Mouse (Mus musculus): ENCODE results near the gene Sema4b. TPM values are rescaled to one million over a fixed set of nuclear protein-coding genes. Genes with fewer than 3 reads are reported as not detected.

Sema4b gene
- polyA plus RNA-seq, 2 experiments, result 6.1 to 8.5 TPM

GRCm38 (mm10) chr7:80180202-80180601 lies 6.4 kb upstream of the Sema4b start:
- Histone ChIP-seq H3K36me3 (replicated peaks; ENCODE audit: control insufficient read depth, insufficient read depth, low read depth) (no peaks in the 10 kb centered on the region), H3K4me3 (ENCODE audit: insufficient read depth in 1 of 2, low read depth in 2 of 2, low read length in 2 of 2) (no peak overlapping the region), H3K27ac (no peak overlapping the region), H3K4me2 (ENCODE audit: low read depth) (no peak overlapping the region), H3K9ac (replicated peaks) (no peak overlapping the region), H3K4me1 (replicated peaks; ENCODE audit: control insufficient read depth in 2 of 2, insufficient read depth in 2 of 2, low read length in 1 of 2) (peaks cover 17 to 28% of the 10 kb centered on the region in 2 experiments), H3K27me3 (ENCODE audit: control insufficient read depth, insufficient read depth, low read length) (no peaks in the 10 kb centered on the region), H3K9me3 (ENCODE audit: control insufficient read depth, low read length) (no peaks in the 10 kb centered on the region)
- TF ChIP-seq CTCF (IDR thresholded peaks at IDR 0.05; ENCODE audit: low read depth) (no peak), EP300 (IDR thresholded peaks at IDR 0.05; ENCODE audit: low read depth) (no peak)
- ATAC-seq (ENCODE audit: insufficient read depth) (no peak), DNase-seq (ENCODE audit: low read depth in 3 of 3, low spot score in 3 of 3) (no peak)
- 66% methylated on average over 3 of the region's 3 CpGs for WGBS (ENCODE audit: insufficient replicate concordance)

DNA sequence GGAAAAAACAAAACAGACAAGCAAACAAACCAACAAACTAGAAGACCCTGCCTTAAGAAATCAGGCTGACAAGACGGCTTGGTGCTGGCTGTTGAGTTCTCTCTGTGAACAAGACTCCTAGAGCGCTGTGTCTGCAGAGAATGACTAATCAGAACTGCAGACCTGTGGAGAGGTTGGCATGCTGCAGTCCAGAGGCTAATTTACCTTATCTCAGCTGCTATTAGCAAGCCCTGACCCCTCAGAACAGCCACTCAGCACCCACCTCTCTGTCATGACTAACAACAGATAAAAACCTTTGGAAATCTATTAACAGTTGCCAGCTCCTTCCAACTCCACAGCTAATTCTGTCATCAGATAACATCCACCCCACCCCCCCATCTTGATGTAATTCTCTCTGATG lies 5.6 kb upstream of the Sema4b start:
- Histone ChIP-seq H3K9me3 (ENCODE audit: control insufficient read depth, low read length) (no peaks in the 10 kb centered on the region), H3K4me1 (replicated peaks; ENCODE audit: control insufficient read depth in 2 of 2, insufficient read depth in 2 of 2, low read length in 1 of 2) (peaks cover 26 to 36% of the 10 kb centered on the region in 2 experiments), H3K36me3 (replicated peaks; ENCODE audit: control insufficient read depth, insufficient read depth, low read depth) (no peaks in the 10 kb centered on the region), H3K4me3 (ENCODE audit: insufficient read depth in 1 of 2, low read depth in 2 of 2, low read length in 2 of 2) (no peak overlapping the region), H3K4me2 (ENCODE audit: low read depth) (no peak overlapping the region), H3K27me3 (ENCODE audit: control insufficient read depth, insufficient read depth, low read length) (no peaks in the 10 kb centered on the region), H3K9ac (replicated peaks) (0 out of 2 replicates have a peak overlapping the region, but pooled peaks have one; percentile 27), H3K27ac (peak overlapping the region; percentile 7; the same call in 1 of the 2 replicates)
- no peak for TF ChIP-seq CTCF (IDR thresholded peaks at IDR 0.05; ENCODE audit: low read depth)
- TF ChIP-seq EP300 (IDR thresholded peaks at IDR 0.05; ENCODE audit: low read depth), result no peak
- DNase-seq (ENCODE audit: low read depth in 3 of 3, low spot score in 3 of 3) (no peak), ATAC-seq (ENCODE audit: insufficient read depth) (peak; percentile 30; the same call in 1 of the 2 replicates)
- 16% methylated on average over 2 of the region's 2 CpGs for WGBS (ENCODE audit: insufficient replicate concordance)

DNA sequence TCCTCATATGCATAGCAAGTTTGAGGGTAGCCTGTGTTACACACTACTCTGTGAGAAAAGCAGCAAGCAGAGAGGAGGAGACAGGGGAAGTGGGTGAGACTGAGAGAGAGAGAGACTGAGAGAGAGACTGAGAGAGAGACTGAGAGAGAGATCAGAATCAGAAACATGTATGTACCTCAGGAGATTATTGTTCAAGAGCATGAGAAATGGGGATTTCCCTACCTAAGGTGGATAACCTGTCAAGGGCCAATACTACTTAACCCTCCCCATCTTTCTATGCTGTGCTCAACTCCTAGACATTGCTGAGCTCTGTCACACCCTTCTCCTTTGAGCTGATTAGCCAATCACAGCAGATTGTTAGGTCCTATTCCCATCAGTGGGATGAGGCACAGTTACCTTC lies 4.5 kb upstream of the Sema4b start:
- Histone ChIP-seq H3K9ac (replicated peaks) (no peak overlapping the region), H3K36me3 (replicated peaks; ENCODE audit: control insufficient read depth, insufficient read depth, low read depth) (no peaks in the 10 kb centered on the region), H3K27ac (no peak overlapping the region), H3K4me3 (ENCODE audit: insufficient read depth in 1 of 2, low read depth in 2 of 2, low read length in 2 of 2) (no peak overlapping the region), H3K27me3 (ENCODE audit: control insufficient read depth, insufficient read depth, low read length) (no peaks in the 10 kb centered on the region), H3K4me2 (ENCODE audit: low read depth) (no peak overlapping the region), H3K9me3 (ENCODE audit: control insufficient read depth, low read length) (no peaks in the 10 kb centered on the region), H3K4me1 (replicated peaks; ENCODE audit: control insufficient read depth in 2 of 2, insufficient read depth in 2 of 2, low read length in 1 of 2) (peaks cover 31 to 40% of the 10 kb centered on the region in 2 experiments)
- TF ChIP-seq CTCF (IDR thresholded peaks at IDR 0.05; ENCODE audit: low read depth) (no peak), EP300 (IDR thresholded peaks at IDR 0.05; ENCODE audit: low read depth) (no peak)
- no peak for ATAC-seq (ENCODE audit: insufficient read depth)
- no peak for DNase-seq (ENCODE audit: low read depth in 3 of 3, low spot score in 3 of 3)

DNA sequence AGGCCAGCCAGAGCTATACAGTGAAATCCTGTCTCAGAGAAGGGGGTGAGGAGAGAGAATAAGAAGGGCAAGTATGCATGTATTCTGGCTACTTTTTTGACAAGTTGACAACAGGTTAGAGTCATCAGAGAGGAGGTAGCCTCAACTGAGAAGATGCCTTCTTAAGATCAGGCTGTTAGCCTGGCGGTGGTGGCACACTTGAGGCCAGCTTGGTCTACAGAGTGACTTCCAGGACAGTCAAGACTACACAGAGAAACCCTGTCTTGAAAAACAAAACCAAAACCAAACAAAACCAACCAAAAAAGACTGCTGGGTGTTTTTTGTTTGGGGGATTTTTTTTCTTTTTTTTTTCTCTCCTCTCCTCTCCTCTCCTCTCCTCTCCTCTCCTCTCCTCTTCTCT lies 3.2 kb upstream of the Sema4b start:
- peaks cover 34 to 45% of the 10 kb centered on the region in 2 experiments for H3K4me1 ChIP-seq (replicated peaks; ENCODE audit: control insufficient read depth in 2 of 2, insufficient read depth in 2 of 2, low read length in 1 of 2)
- H3K4me2 ChIP-seq (ENCODE audit: low read depth), result no peak overlapping the region
- H3K27ac ChIP-seq, result no peak overlapping the region; the same call in 1 of the 2 replicates
- DNase-seq (ENCODE audit: low read depth in 3 of 3, low spot score in 3 of 3), result no peak
- H3K9me3 ChIP-seq (ENCODE audit: control insufficient read depth, low read length), result no peaks in the 10 kb centered on the region
- TF ChIP-seq CTCF (IDR thresholded peaks at IDR 0.05; ENCODE audit: low read depth) (no peak), EP300 (IDR thresholded peaks at IDR 0.05; ENCODE audit: low read depth) (no peak)
- no peak for ATAC-seq (ENCODE audit: insufficient read depth)
- H3K36me3 ChIP-seq (replicated peaks; ENCODE audit: control insufficient read depth, insufficient read depth, low read depth), result no peaks in the 10 kb centered on the region
- no peak overlapping the region for H3K4me3 ChIP-seq (ENCODE audit: insufficient read depth in 1 of 2, low read depth in 2 of 2, low read length in 2 of 2)
- H3K27me3 ChIP-seq (ENCODE audit: control insufficient read depth, insufficient read depth, low read length), result no peaks in the 10 kb centered on the region
- no peak overlapping the region for H3K9ac ChIP-seq (replicated peaks)
- 85% methylated on average over 1 of the region's 1 CpGs for WGBS (ENCODE audit: insufficient replicate concordance)

GRCm38 (mm10) chr7:80183969-80184368 lies 2.7 kb upstream of the Sema4b start:
- TF ChIP-seq EP300 (IDR thresholded peaks at IDR 0.05; ENCODE audit: low read depth) (no peak), CTCF (IDR thresholded peaks at IDR 0.05; ENCODE audit: low read depth) (no peak)
- no peak for ATAC-seq (ENCODE audit: insufficient read depth)
- H3K36me3 ChIP-seq (replicated peaks; ENCODE audit: control insufficient read depth, insufficient read depth, low read depth), result no peaks in the 10 kb centered on the region
- peaks cover 34 to 45% of the 10 kb centered on the region in 2 experiments for H3K4me1 ChIP-seq (replicated peaks; ENCODE audit: control insufficient read depth in 2 of 2, insufficient read depth in 2 of 2, low read length in 1 of 2)
- H3K4me3 ChIP-seq (ENCODE audit: insufficient read depth in 1 of 2, low read depth in 2 of 2, low read length in 2 of 2), result no peak overlapping the region
- no peak overlapping the region for H3K27ac ChIP-seq
- DNase-seq (ENCODE audit: low read depth in 3 of 3, low spot score in 3 of 3), result no peak
- 59% methylated on average over 5 of the region's 5 CpGs for WGBS (ENCODE audit: insufficient replicate concordance)
- H3K4me2 ChIP-seq (ENCODE audit: low read depth), result no peak overlapping the region
- no peaks in the 10 kb centered on the region for H3K9me3 ChIP-seq (ENCODE audit: control insufficient read depth, low read length)
- no peak overlapping the region for H3K9ac ChIP-seq (replicated peaks)
- no peaks in the 10 kb centered on the region for H3K27me3 ChIP-seq (ENCODE audit: control insufficient read depth, insufficient read depth, low read length)

Measured in liver, embryonic 14.5 days (tissue).